Mouse (Mus musculus) Patski (cell line): Measurements from ENCODE around the gene Cxcl13. TPM values are rescaled to one million over a fixed set of nuclear protein-coding genes. Genes with fewer than 3 reads are reported as not detected.

Source experiments
- ATAC-seq: fragments of 100-300 bp; one replicate; pipeline ENCODE4 v1.8.0; 2021
- CTCF ChIA-PET: fragments of 350-600 bp; sonication (Branson Sonifier 250); formaldehyde crosslinking; loops from one replicate; lab custom pipeline; 2022; ENCODE audit warnings: inconsistent platforms; lab: Charles Lee
- POLR2A ChIA-PET: fragments of 350-600 bp; sonication (Branson Sonifier 250); formaldehyde crosslinking; loops from one replicate; lab custom pipeline; 2022; ENCODE audit warnings: antibody characterized with exemption, inconsistent platforms; lab: Charles Lee
- DNase-seq: peaks from one replicate; pipeline ENCODE4 v3.0.0-alpha.2; 2011; ENCODE audit warnings: low read depth, low spot score
- H3K27me3 ChIP-seq: fragments of 371-371 bp; one replicate; pipeline ENCODE4 v1.5.1; 2021
- CTCF ChIP-seq: fragments of 100-300 bp; IDR thresholded peaks from one replicate; pipeline ENCODE4 v1.5.1; 2021
- in situ Hi-C: fragments of 300-500 bp; cut with MboI; formaldehyde crosslinking; loops from 3 replicates; pipeline ENCODE4 v1.11.1; 2018; ENCODE audit warnings: low pct_unique_long_range_greater_than_20kb, mixed read lengths
- polyA plus RNA-seq: library from polyadenylated mRNA; unstranded; gene quantifications from one replicate; pipeline ENCODE4 v1.2.3, GENCODE M21; 2021

The Cxcl13 gene
- polyA plus RNA-seq, 1 experiment from 2014 or later, result not detected

DNA sequence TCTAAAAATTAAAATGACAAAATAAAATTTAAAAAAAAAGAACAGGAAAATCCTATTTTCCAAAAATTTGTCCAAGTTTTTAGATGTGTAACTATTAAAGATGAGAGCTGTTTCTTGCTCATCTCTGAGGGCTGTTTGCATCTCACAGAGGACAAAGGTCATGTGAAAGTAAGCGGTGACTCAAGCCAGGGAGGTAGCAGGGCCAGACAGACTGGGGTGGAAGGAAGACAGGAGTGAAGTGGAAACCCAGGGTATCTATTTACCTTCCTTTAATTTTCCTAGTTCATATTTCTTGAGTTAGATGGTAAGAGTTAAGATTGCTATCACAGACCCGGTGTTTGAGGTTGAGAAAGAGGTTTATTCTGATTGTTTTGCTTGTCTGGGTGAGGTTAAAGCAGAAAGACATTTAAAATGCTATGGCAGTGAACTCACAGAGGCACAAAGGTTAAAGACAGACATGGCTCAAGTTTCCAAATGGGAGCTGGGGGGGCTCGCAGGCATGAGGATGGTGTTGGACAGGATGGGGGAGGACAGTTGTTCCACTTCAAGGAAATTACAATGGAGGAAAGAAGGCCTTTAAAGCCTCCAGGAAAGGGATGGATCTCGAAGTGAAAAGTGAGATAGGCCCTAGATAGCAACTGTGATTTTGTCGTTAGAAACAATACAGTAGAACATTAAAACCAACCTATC lies 27.2 kb downstream of the Cxcl13 start:
- H3K27me3 ChIP-seq, result no peaks in the 10 kb centered on the region
- TF ChIP-seq CTCF, result no peak
- in situ Hi-C loops, result no loop called here
- CTCF ChIA-PET, result interaction anchor here (1.4 kb wide), 1 partner anchor 29 kb away, joined by 3 read pairs; no protein-coding TSS in a partner anchor
- POLR2A ChIA-PET, result no interaction called here
- ATAC-seq (no peak), DNase-seq (no peak)

DNA sequence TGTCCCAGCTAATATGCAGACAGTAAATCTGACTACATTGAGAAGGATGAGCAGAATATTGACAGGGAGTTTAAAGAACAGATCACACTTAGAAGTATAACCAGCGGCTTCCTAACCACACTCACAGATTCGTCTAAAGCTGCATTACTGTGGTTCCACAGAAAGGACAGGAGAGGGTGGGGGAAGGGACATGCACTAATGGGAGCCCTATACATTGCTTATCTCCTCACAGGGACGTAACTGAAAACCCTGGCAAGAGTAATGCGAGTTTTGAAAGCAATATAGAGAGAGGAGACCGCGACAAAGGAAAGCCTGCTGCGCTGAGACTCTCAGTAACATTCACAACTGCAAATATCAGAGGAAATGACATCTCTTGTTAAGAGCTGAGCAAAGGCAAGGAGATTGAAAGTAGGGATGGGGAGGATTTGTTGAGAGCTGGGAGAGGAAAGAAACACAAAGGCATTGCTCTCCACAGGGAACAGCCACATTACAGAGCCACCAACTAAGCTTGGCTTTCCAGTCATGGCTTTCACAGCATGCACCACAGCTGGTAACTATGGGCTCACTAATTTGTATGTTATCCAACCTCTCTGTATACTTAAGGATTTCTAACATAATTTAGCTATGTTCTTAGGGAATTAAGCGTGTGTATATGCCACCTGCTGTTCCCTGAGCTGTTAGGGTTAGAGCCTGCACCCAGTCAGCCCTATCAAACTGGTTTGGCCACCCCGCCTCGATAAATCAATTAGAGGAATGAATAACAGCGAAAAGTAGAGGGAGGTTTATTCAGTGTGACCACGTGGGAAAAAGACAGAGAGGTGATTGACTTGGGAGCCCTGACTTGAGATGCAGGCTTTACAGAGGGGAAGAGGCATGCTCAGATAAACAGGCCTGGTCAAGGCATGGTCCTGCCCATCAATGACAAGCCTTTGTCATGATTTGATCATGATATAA lies 34.9 kb downstream of the Cxcl13 start:
- ChIA-PET CTCF (no interaction called here), POLR2A (interaction anchor here (0.6 kb wide), 1 partner anchor 40 kb away, joined by 3 read pairs; no protein-coding TSS in a partner anchor)
- no peak for TF ChIP-seq CTCF
- in situ Hi-C loops, result no loop called here
- no peak for DNase-seq
- ATAC-seq, result no peak
- H3K27me3 ChIP-seq, result peaks cover 19% of the 10 kb centered on the region

DNA sequence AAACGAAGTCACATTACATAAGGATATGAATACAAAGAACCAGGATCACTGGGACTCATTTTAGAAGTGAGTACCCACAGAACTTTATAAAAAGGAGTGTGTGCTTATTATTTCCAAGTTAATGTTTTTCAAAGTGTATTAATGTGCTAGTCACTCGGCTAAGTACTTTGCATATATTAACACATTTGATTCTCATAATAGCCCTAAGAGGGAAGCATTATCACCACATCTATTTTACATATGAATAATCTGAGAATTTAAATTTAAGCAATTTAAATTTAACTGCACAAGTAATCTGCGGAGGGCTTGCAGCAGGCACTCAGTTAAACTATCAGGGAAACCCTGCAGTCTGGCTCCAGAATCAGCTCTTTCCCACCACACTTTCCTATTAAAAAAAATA lies 40.5 kb downstream of the Cxcl13 start:
- CTCF ChIA-PET, result interaction anchor here (1.2 kb wide), 1 partner anchor 20 kb away, joined by 3 read pairs; no protein-coding TSS in a partner anchor
- ATAC-seq (no peak), DNase-seq (no peak)

DNA sequence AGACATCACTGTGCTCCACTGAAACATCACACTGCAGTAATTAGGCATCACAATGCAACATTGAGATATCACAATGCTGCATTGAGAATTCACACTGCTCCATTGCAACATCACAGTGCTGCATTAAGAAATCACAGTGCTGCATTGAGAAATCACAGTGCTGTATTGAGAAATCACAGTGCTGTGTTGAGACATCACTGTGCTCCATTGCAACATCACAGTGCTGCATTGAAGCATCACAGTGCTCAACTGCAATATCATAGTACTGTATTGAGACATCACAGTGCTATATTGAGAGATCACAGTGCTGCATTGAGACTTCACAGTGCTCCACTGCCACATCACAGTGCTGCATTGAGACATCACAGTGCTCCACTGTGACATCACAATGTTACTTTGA lies 46.6 kb downstream of the Cxcl13 start:
- in situ Hi-C loops, result no loop called here
- no peak for DNase-seq
- POLR2A ChIA-PET, result no interaction called here
- no peak for TF ChIP-seq CTCF
- ATAC-seq, result no peak
- H3K27me3 ChIP-seq, result peaks cover 10% of the 10 kb centered on the region
- CTCF ChIA-PET, result no interaction called here

More for the DNA sequence above, 40.5 kb downstream of the Cxcl13 start:
- in situ Hi-C loops, result no loop called here
- H3K27me3 ChIP-seq, result peaks cover 18% of the 10 kb centered on the region
- POLR2A ChIA-PET, result no interaction called here
- no peak for TF ChIP-seq CTCF

DNA sequence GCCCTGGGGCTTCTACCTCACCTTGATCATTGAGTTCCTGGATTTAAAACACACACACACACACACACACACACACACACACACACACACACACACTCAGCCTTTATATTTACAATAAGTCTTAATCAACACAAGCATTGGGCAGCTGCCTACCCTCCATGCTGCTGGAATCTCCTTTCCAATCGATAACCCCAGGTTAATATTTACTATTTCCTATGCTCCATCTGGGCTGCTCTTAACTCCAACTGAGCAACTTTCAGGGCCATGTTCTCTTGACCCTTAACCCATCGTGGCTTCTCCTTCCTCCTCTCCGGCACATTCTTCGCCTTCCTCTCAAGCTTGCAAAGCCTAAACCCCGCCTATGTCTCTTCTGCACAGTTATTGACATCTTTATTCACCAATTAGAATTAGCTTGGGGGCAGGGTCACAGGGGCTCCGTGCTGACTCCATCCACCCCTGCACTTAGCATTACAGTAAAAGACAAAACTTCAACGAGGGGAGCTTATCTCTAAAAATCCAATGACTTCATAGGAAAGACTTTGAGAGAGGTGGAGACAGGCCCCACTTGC lies 51.6 kb downstream of the Cxcl13 start:
- H3K27me3 ChIP-seq, result peaks cover 10% of the 10 kb centered on the region
- ATAC-seq (no peak), DNase-seq (no peak)
- no peak for TF ChIP-seq CTCF
- ChIA-PET POLR2A (no interaction called here), CTCF (interaction anchor here (1.0 kb wide), 1 partner anchor 14 kb away, joined by 3 read pairs; no protein-coding TSS in a partner anchor)
- in situ Hi-C loops, result no loop called here

DNA sequence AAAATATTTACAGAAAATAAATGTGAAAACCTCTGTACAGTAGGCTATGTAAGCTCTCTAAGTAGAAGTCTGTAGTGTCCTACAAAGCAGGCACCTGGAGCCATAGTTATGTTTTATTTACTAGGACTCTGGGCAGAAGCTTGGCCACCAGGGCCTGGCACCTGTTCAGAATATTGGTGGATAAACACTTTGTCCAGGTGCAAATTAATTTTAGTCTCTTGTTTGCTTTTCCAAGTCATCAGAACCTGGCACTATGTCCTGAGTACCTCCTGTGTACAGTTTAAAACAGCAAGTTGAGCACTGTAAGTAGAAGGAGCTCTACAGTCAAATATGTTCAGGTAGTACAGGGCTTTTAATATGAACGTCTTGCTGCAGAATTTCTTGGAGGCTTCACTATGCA lies 52.3 kb downstream of the Cxcl13 start:
- peaks cover 10% of the 10 kb centered on the region for H3K27me3 ChIP-seq
- POLR2A ChIA-PET, result no interaction called here
- in situ Hi-C loops, result no loop called here
- TF ChIP-seq CTCF, result no peak
- CTCF ChIA-PET, result no interaction called here
- DNase-seq (no peak), ATAC-seq (no peak)

Other genes with a start within 250 kb of the Cxcl13 start
- not detected for gene Gm7978, start 220.8 kb upstream of the Cxcl13 start, polyA plus RNA-seq
- not detected for gene Gm7982, start 214.9 kb upstream of the Cxcl13 start, polyA plus RNA-seq
- gene E330014E10Rik, start 181.0 kb upstream of the Cxcl13 start, polyA plus RNA-seq, result not detected
- 29.3 TPM for gene Cnot6l, start 207.2 kb downstream of the Cxcl13 start, polyA plus RNA-seq